Mouse (Mus musculus): ENCODE measurements around the gene Adm.

- TF ChIP-seq CTCF (IDR thresholded peaks at IDR 0.05; ENCODE audit: borderline replicate concordance, insufficient read depth, low read length) (no peak), POLR2A (IDR thresholded peaks at IDR 0.05; ENCODE audit: low read depth, low read length) (no peak)
Measured at GRCm38 (mm10) chr7:110638305-110639110, 11.0 kb downstream of the Adm start.
